Mouse (Mus musculus) forebrain, embryonic 11.5 days (tissue): Measurements from ENCODE around the gene Aqp3. TPM values are rescaled to one million over a fixed set of nuclear protein-coding genes. Genes with fewer than 3 reads are reported as not detected.

ENCODE experiments used
- ATAC-seq: fragments of 200-750 bp; cut with Nextera tagmentation; replicated peaks from 2 replicates; pipeline ENCODE4 v1.8.0; 2017; ENCODE audit warnings: moderate TSS enrichment; ENCODE audit not compliant: low FRiP score
- DNase-seq: peaks from one replicate; pipeline ENCODE4 v3.0.0-alpha.2; 2017; ENCODE audit warnings: low spot score
- H3K27ac ChIP-seq: fragments of 300-500 bp; sonication (generic); 2 replicates; pipeline ENCODE4 v1.5.1; 2014; ENCODE audit warnings: low read depth, low read length
- H3K27me3 ChIP-seq: fragments of 300-500 bp; sonication (generic); 2 replicates; pipeline ENCODE4 v1.6.1; 2014; ENCODE audit warnings: mild to moderate bottlenecking, low read length, mixed read lengths; ENCODE audit not compliant: control insufficient read depth, insufficient read depth
- H3K36me3 ChIP-seq: fragments of 300-500 bp; sonication (generic); 2 replicates; pipeline ENCODE4 v1.6.1; 2014; ENCODE audit warnings: mild to moderate bottlenecking, low read length, moderate library complexity, mixed read lengths; ENCODE audit not compliant: control insufficient read depth, insufficient read depth
- H3K4me1 ChIP-seq: fragments of 300-500 bp; sonication (generic); replicated peaks from 2 replicates; pipeline ENCODE4 v1.6.1; 2014; ENCODE audit warnings: low read length, mixed read lengths; ENCODE audit not compliant: control insufficient read depth, insufficient read depth
- H3K4me2 ChIP-seq: fragments of 300-500 bp; sonication (generic); 2 replicates; pipeline ENCODE4 v1.6.1; 2014; ENCODE audit warnings: low read depth, mild to moderate bottlenecking, low read length, moderate library complexity, mixed read lengths; ENCODE audit not compliant: severe bottlenecking
- H3K4me3 ChIP-seq: fragments of 300-500 bp; sonication (generic); 2 replicates; pipeline ENCODE4 v1.5.1; 2014; ENCODE audit warnings: low read depth, low read length
- H3K9ac ChIP-seq: fragments of 300-500 bp; sonication (generic); 2 replicates; pipeline ENCODE4 v1.6.1; 2014; ENCODE audit warnings: low read length
- H3K9me3 ChIP-seq: fragments of 300-500 bp; sonication (generic); 2 replicates; pipeline ENCODE4 v1.6.1; 2016; ENCODE audit warnings: low read length, mixed read lengths; ENCODE audit not compliant: control insufficient read depth
- WGBS: fragments of 180-500 bp; shearing (Covaris S2); extraction: QIAGEN DNeasy Blood & Tissue Kit; methylation state at CpG from one replicate; pipeline ENCODE4 v1.1.7; 2014; 5-methylcytosine and 5-hydroxymethylcytosine counted together
- polyA plus RNA-seq: library from polyadenylated mRNA; unstranded; fragments of >200 nt; fragmentation: Nextera tagmentation; extraction: Ambion mirVana; gene quantifications from 2 replicates; pipeline ENCODE4 v1.2.1, GENCODE M21; 2014

The Aqp3 gene
- polyA plus RNA-seq, 1 experiment from 2014 or later = 1.6 TPM

DNA sequence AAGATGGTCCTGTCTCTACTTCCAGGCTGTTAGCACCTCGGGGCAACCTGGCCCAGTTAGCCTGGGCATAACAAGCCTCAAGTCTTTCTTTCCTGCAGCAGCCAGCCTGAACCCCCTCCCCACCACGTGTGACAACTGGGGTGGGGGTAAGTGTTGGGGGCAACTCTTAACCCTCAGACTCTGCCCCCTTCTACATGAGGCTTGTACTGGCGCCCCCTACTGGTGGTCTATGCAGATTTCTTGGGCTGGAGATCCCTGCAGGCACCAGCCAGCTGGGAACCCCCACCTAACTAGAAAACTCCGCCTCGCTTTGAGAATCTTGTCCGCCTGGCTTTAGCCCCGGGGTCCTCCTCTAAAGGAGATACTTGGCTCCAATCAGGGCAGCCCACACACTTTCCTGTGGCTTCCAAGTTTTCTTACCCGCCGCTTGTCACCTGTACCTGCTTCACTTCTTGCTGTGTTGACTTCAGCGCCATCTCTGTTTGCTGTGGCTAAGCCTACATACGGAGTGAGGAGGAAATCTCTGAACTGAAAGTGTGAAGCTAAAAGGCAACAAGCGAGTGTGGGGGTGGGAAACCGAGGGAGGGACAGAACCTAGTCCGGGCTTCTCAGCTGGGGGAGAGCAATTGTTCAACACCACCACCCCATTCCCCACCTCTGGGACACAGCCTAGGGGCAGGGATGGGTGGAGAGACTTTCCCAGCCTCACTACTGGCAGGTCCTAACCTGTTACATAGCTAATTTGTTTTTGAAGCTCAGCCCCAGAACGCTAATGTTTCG lies 33.9 kb downstream of the Aqp3 start:
- H3K27me3 ChIP-seq = no peaks in the 10 kb centered on the region
- no peaks in the 10 kb centered on the region for H3K9me3 ChIP-seq
- 0 out of 2 replicates have a peak overlapping the region, but pooled peaks have one; percentile 8 for H3K4me2 ChIP-seq
- no peak overlapping the region for H3K27ac ChIP-seq
- no peak for ATAC-seq
- no peak overlapping the region for H3K4me3 ChIP-seq
- H3K36me3 ChIP-seq = no peaks in the 10 kb centered on the region
- WGBS = 22% methylated on average over 16 of the region's 16 CpGs
- DNase-seq = peak; percentile 67
- H3K4me1 ChIP-seq = 0 out of 2 replicates have a peak, but pooled peaks cover 2% of the 10 kb centered on the region
- no peak overlapping the region for H3K9ac ChIP-seq

DNA sequence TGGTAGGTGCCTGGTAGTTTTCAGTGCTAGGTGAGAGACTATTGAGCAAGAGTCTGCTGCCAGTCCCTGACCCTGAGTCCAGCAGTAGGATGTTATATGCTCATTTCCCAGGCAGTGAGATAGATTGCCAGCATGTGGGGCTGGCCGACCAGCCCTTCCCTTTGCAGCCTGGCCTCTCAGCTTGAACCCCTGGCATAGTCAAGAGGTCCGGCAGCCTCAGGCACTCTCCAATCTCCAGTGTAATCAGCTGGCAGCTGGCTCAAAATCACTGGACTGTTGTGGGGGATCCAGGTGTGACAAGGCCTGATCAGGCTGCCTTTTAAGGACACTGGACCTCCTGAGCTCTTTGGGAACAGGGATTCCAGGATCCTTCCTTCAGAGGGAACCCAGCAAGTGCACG lies 34.6 kb downstream of the Aqp3 start:
- Histone ChIP-seq H3K27me3 (no peaks in the 10 kb centered on the region), H3K27ac (no peak overlapping the region), H3K9me3 (no peaks in the 10 kb centered on the region), H3K9ac (no peak overlapping the region), H3K36me3 (no peaks in the 10 kb centered on the region), H3K4me2 (no peak overlapping the region), H3K4me1 (0 out of 2 replicates have a peak, but pooled peaks cover 2% of the 10 kb centered on the region), H3K4me3 (no peak overlapping the region)
- WGBS = 55% methylated on average over 3 of the region's 3 CpGs
- no peak for DNase-seq
- ATAC-seq = no peak

DNA sequence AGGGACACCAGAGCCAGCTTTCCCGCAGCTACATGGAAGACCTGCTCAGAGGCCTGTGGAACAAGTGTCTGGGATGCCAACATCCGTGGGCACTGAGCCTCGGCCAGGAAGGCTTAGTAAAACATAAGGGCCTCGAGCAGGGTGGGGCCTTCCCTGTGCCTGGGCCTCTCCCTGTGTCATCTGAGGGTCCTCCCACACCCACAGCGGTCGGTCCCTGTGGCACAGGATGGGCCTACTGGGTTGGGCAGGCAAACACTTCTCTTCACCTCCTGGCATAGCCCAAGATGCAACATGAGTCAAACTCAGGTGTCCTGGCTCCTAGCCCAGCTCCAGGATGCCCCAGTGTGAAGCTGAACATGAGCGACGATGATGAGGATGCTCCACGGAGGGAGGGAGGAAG lies 40.6 kb downstream of the Aqp3 start:
- Histone ChIP-seq H3K27me3 (no peaks in the 10 kb centered on the region), H3K9ac (no peak overlapping the region), H3K36me3 (no peaks in the 10 kb centered on the region), H3K9me3 (no peaks in the 10 kb centered on the region), H3K4me3 (no peak overlapping the region), H3K4me2 (no peak overlapping the region), H3K27ac (no peak overlapping the region), H3K4me1 (no peaks in the 10 kb centered on the region)
- no peak for DNase-seq
- no peak for ATAC-seq
- WGBS = 79% methylated on average over 8 of the region's 9 CpGs

DNA sequence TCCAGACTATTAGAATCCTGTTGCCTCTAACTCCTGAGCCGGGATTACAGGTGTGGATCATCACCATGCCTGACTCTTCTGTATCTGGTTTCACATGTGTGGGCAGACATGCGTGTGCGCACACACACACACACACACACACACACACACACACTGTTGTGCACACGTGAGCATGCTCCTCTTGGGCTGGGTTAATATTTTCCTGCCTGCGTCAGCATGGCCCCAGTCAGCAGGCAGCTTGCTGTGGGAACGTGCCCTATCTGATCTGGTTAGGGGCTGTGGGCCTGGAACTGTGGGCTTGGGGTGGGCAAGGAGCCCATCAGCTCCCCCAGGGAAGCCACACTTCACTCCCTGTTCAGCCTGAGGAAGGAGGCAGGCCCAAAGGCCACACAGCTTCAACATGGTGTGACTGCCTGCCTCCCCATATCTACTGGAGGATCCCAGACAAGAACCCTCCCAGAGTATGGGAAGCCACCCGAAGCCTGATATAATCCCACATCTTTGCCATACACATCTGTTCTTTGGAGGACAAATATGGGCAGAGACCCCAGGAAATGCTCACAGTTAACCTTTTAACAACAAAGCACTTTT lies 41.1 kb downstream of the Aqp3 start:
- no peak for ATAC-seq
- H3K4me2 ChIP-seq = no peak overlapping the region
- H3K4me3 ChIP-seq = no peak overlapping the region
- DNase-seq = no peak
- H3K9me3 ChIP-seq = no peaks in the 10 kb centered on the region
- H3K36me3 ChIP-seq = no peaks in the 10 kb centered on the region
- WGBS = 66% methylated on average over 7 of the region's 7 CpGs
- H3K9ac ChIP-seq = no peak overlapping the region
- H3K4me1 ChIP-seq = no peaks in the 10 kb centered on the region
- H3K27ac ChIP-seq = no peak overlapping the region
- H3K27me3 ChIP-seq = no peaks in the 10 kb centered on the region

DNA sequence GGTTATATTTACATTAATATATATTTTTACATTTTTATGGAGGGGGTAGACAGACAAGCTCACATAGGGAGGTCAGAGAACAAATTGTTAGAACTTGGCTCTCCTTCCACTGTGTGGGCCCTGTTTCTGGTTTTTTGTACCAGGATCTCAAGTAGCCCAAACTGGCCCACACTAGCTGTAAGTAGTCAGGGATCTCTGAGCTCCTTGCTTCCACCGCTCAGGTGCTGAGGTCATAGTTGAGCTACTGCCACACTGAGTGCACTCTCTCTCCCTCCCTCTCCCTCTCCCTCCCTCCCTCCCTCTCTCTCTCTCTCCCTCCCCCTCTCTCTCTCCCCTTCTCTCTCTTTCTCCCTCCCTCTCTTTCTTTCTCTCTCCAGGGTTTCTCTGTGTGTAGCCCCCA lies 41.7 kb downstream of the Aqp3 start:
- DNase-seq (no peak), ATAC-seq (no peak)

DNA sequence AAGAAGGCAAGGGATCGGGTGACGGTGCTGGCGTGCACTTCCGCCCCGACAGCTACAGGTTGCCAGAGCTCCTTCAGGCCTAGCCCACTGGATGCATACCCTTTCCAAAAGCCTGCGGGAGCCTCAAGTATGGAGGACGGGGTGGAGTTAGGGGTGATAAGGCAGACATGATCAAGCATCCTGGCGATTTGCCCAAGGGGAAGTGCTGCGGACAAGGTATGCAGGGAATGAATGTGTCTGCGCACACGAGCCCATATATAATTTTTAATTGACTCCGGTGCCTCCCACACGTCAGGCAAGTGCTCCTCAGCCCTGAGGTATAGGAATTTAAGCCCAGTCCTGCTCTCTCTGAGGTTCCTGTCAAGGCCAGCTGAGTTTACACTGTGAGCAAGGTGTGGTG lies 42.9 kb downstream of the Aqp3 start:
- 84% methylated on average over 13 of the region's 13 CpGs for WGBS
- no peak for DNase-seq
- no peak for ATAC-seq
- no peaks in the 10 kb centered on the region for H3K4me1 ChIP-seq
- H3K4me3 ChIP-seq = no peak overlapping the region
- no peaks in the 10 kb centered on the region for H3K9me3 ChIP-seq
- H3K27ac ChIP-seq = no peak overlapping the region
- no peaks in the 10 kb centered on the region for H3K27me3 ChIP-seq
- H3K9ac ChIP-seq = no peak overlapping the region
- H3K36me3 ChIP-seq = no peaks in the 10 kb centered on the region
- no peak overlapping the region for H3K4me2 ChIP-seq

More for the DNA sequence above, 41.7 kb downstream of the Aqp3 start:
- Histone ChIP-seq H3K9me3 (no peaks in the 10 kb centered on the region), H3K4me1 (no peaks in the 10 kb centered on the region), H3K27ac (no peak overlapping the region), H3K36me3 (no peaks in the 10 kb centered on the region), H3K4me2 (no peak overlapping the region), H3K27me3 (no peaks in the 10 kb centered on the region), H3K4me3 (no peak overlapping the region), H3K9ac (no peak overlapping the region)
- 33% methylated on average over 1 of the region's 1 CpGs for WGBS

DNA sequence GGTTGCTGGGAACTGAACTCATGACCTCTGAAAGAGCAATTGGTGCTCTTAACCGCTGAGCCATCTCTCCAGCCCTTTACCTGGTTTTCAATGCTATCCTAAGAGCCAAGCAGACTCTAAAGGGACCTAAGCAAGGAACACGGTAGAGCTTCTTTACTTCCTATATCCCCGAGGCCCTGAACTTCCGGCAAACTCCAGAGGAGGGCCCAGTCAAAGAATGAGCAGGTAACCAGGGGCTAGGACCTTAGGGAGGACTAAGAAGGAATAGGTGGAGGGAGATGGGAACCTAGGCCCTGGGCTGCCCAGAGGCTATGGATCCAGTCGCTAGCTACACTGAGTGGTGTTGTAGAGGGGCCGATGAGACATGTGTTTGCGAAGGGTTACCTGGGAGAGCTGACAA lies 46.2 kb downstream of the Aqp3 start:
- Histone ChIP-seq H3K4me1 (no peaks in the 10 kb centered on the region), H3K36me3 (no peaks in the 10 kb centered on the region), H3K9ac (no peak overlapping the region), H3K4me2 (no peak overlapping the region), H3K4me3 (no peak overlapping the region), H3K27me3 (no peaks in the 10 kb centered on the region), H3K9me3 (no peaks in the 10 kb centered on the region), H3K27ac (no peak overlapping the region)
- ATAC-seq (no peak), DNase-seq (no peak)
- WGBS = 75% methylated on average over 7 of the region's 7 CpGs

DNA sequence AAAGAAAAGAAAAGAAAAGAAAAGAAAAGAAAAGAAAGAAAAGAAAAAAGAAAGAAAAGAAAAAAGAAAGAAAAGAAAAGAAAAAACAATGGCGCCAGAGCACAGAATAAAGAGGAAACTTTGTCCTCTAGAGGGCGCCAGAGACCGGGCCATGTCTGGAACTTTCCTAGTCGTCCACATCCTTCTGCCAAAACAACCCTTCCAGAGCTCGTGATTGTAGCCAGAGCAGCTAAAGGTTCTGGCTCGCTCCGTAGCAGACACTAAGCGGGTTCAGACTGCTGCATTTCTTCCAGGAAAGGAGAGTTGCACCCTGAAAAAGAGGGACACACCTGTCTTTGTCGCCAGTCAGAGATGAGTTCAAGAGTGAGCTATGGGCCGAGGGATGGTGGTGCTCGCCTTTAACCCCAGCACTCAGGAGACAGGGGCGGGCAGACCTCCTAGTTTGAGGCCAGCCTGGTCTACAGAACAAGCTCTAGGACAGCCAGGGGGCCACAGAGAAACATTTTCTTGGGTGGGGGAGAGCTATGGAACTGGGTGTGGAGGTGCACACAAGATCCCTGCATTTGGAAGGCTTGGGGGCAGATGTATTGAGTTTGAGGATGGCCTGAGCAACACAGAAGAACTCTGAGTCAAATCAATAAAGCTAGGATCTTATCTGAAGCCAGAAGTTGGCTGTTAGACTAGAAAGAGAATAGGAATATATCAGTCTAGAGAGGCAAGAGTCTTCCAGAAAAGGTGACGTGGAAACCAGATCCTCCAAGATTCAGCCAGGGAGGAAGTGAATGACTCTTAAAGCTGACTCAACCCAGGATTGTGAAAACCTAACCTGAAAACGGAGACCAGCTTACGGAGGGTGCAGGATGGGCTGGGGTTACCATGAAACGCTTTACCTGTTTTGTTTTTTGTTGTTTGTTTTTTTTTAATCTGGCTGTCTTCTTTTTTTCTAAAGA lies 47.0 kb downstream of the Aqp3 start:
- H3K9ac ChIP-seq = peak overlapping the region; percentile 39; the same call in 1 of the 2 replicates
- WGBS = 38% methylated on average over 16 of the region's 16 CpGs
- no peak overlapping the region for H3K4me3 ChIP-seq
- peak; percentile 66; the same call in 1 of the 2 replicates for ATAC-seq
- H3K27ac ChIP-seq = no peak overlapping the region
- H3K9me3 ChIP-seq = no peaks in the 10 kb centered on the region
- H3K4me2 ChIP-seq = peak overlapping the region; percentile 36
- no peaks in the 10 kb centered on the region for H3K4me1 ChIP-seq
- no peaks in the 10 kb centered on the region for H3K27me3 ChIP-seq
- peak; percentile 89 for DNase-seq
- no peaks in the 10 kb centered on the region for H3K36me3 ChIP-seq
